ENCODE assay signal across 19 mouse cellular contexts in the genomic region with DNA sequence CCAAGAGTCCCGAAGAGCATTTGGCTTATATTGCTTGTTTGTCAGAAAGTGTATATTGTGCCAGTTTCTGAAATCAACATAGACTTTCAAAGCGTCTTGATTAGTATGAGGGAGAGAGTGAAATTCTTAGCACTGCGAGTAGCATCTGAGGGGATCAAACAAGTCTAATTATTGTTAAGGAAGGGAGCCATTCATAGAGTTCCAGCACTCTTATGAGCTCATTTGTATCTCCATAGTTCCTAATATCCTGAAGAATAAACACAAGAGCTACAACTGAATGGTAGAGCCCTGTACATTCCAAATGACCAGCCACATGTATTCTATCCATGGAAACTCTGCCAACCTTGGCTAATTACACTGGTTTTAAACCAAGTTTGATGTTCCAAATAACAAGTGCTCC.
DNase-seq lines count a peak whose midpoint lies in the region; ATAC-seq lines count a peak whose summit lies in the region.
"Had no signal": no experiment of that assay in that cellular context is flagged by ENCODE, and none has a peak within 500 bp of the region (broad histone marks: within the 10 kb centered on the region; RNA-seq: fewer than 3 reads in every experiment).

No protein-coding gene starts in this region.

- H3K4me1 ChIP-seq in midbrain, embryonic 12.5 days: no peaks in the 10 kb centered on the region
- no peaks in the 10 kb centered on the region for H3K4me1 ChIP-seq in midbrain, embryonic 15.5 days
- no peaks in the 10 kb centered on the region for H3K4me1 ChIP-seq in forebrain, embryonic 12.5 days
- H3K4me1 ChIP-seq in forebrain, embryonic 15.5 days: no peaks in the 10 kb centered on the region
- H3K4me1 ChIP-seq: embryonic facial prominence, embryonic 15.5 days; heart, embryonic 12.5 days; hindbrain, embryonic 15.5 days had no signal

- H3K36me3 ChIP-seq in midbrain, embryonic 12.5 days: no peaks in the 10 kb centered on the region
- no peaks in the 10 kb centered on the region for H3K36me3 ChIP-seq in midbrain, embryonic 15.5 days (replicated peaks)
- H3K36me3 ChIP-seq in forebrain, embryonic 12.5 days (replicated peaks): no peaks in the 10 kb centered on the region
- H3K36me3 ChIP-seq in forebrain, embryonic 15.5 days: no peaks in the 10 kb centered on the region
- H3K36me3 ChIP-seq: embryonic facial prominence, embryonic 15.5 days; heart, embryonic 12.5 days; hindbrain, embryonic 15.5 days had no signal

- no peak overlapping the region for H3K4me2 ChIP-seq in midbrain, embryonic 12.5 days (replicated peaks)
- no peak overlapping the region for H3K4me2 ChIP-seq in midbrain, embryonic 15.5 days
- H3K4me2 ChIP-seq in forebrain, embryonic 12.5 days: no peak overlapping the region
- no peak overlapping the region for H3K4me2 ChIP-seq in forebrain, embryonic 15.5 days (replicated peaks)
- H3K4me2 ChIP-seq: embryonic facial prominence, embryonic 15.5 days; heart, embryonic 12.5 days; hindbrain, embryonic 15.5 days had no signal

- H3K4me3 ChIP-seq in midbrain, embryonic 12.5 days: no peak overlapping the region
- H3K4me3 ChIP-seq in midbrain, embryonic 15.5 days: no peak overlapping the region
- H3K4me3 ChIP-seq in forebrain, embryonic 12.5 days (replicated peaks): no peak overlapping the region
- no peak overlapping the region for H3K4me3 ChIP-seq in forebrain, embryonic 15.5 days
- H3K4me3 ChIP-seq: embryonic facial prominence, embryonic 15.5 days; erythroblast, embryonic 14.5 days; gastrocnemius, adult 2 months; heart, embryonic 12.5 days; hindbrain, embryonic 15.5 days had no signal

- ATAC-seq in midbrain, embryonic 12.5 days (ENCODE audit: low FRiP score, low read depth): 0 out of 2 replicates have a peak, but pooled peaks have one; percentile 30
- ATAC-seq in midbrain, embryonic 15.5 days (replicated peaks): no peak
- ATAC-seq in forebrain, embryonic 12.5 days (ENCODE audit: low FRiP score): peak; percentile 51; the same call in 1 of the 2 replicates
- peak; percentile 92 for ATAC-seq in forebrain, embryonic 15.5 days (replicated peaks)
- ATAC-seq: inflammation-experienced regulatory T-cells, adult 6 months had no signal

- intact Hi-C loops in left cerebral cortex, postnatal 4 days (cut with DNase I): no loop called here

- DNase-seq in left cerebral cortex, postnatal 4 days: no peak
- DNase-seq in kidney, postnatal 36 days: no peak
- DNase-seq: adrenal gland, adult 8-10 months; adrenal gland, postnatal 36 days; cerebellum, adult 11 months; cerebellum, adult 8-10 months; cerebellum, postnatal 14 days; embryo, embryonic 11 days; gastrocnemius, adult 2 months; gastrocnemius, postnatal 25 days had no signal

- H3K27ac ChIP-seq in midbrain, embryonic 12.5 days (replicated peaks): no peak overlapping the region
- no peak overlapping the region for H3K27ac ChIP-seq in midbrain, embryonic 15.5 days
- no peak overlapping the region for H3K27ac ChIP-seq in forebrain, embryonic 12.5 days
- H3K27ac ChIP-seq in forebrain, embryonic 15.5 days (replicated peaks): no peak overlapping the region
- H3K27ac ChIP-seq: embryonic facial prominence, embryonic 15.5 days; gastrocnemius, adult 2 months; hindbrain, embryonic 15.5 days had no signal

- no peaks in the 10 kb centered on the region for H3K9me3 ChIP-seq in midbrain, embryonic 12.5 days
- H3K9me3 ChIP-seq in midbrain, embryonic 15.5 days: no peaks in the 10 kb centered on the region
- H3K9me3 ChIP-seq in forebrain, embryonic 12.5 days: no peaks in the 10 kb centered on the region
- no peaks in the 10 kb centered on the region for H3K9me3 ChIP-seq in forebrain, embryonic 15.5 days
- H3K9me3 ChIP-seq: embryonic facial prominence, embryonic 15.5 days; heart, embryonic 12.5 days; hindbrain, embryonic 15.5 days had no signal

- no peaks in the 10 kb centered on the region for H3K27me3 ChIP-seq in midbrain, embryonic 12.5 days
- no peaks in the 10 kb centered on the region for H3K27me3 ChIP-seq in midbrain, embryonic 15.5 days (replicated peaks)
- H3K27me3 ChIP-seq in forebrain, embryonic 12.5 days: no peaks in the 10 kb centered on the region
- no peaks in the 10 kb centered on the region for H3K27me3 ChIP-seq in forebrain, embryonic 15.5 days
- H3K27me3 ChIP-seq: embryonic facial prominence, embryonic 15.5 days; heart, embryonic 12.5 days; hindbrain, embryonic 15.5 days had no signal

- no peak overlapping the region for H3K9ac ChIP-seq in midbrain, embryonic 12.5 days (replicated peaks)
- H3K9ac ChIP-seq in midbrain, embryonic 15.5 days: no peak overlapping the region
- no peak overlapping the region for H3K9ac ChIP-seq in forebrain, embryonic 12.5 days
- no peak overlapping the region for H3K9ac ChIP-seq in forebrain, embryonic 15.5 days (replicated peaks)
- H3K9ac ChIP-seq: embryonic facial prominence, embryonic 15.5 days; heart, embryonic 12.5 days; hindbrain, embryonic 15.5 days had no signal

- WGBS in midbrain, embryonic 12.5 days: 82% methylated on average over 3 of the region's 3 CpGs
- WGBS in midbrain, embryonic 15.5 days: 80% methylated on average over 3 of the region's 3 CpGs
- WGBS in forebrain, embryonic 12.5 days: 57% methylated on average over 3 of the region's 3 CpGs
- 36% methylated on average over 3 of the region's 3 CpGs for WGBS in forebrain, embryonic 15.5 days
